Mouse (Mus musculus) forebrain, embryonic 13.5 days (tissue): Measurements from ENCODE around the gene Gpr156. TPM values are rescaled to one million over a fixed set of nuclear protein-coding genes. Genes with fewer than 3 reads are reported as not detected.

ENCODE experiments used
- ATAC-seq: fragments of 200-750 bp; cut with Nextera tagmentation; 2 replicates; pipeline ENCODE4 v1.8.0; 2017
- H3K27ac ChIP-seq: fragments of 300-500 bp; sonication (generic); 2 replicates; pipeline ENCODE4 v1.5.1; 2015; ENCODE audit warnings: inconsistent platforms, mild to moderate bottlenecking, moderate library complexity
- H3K27me3 ChIP-seq: fragments of 300-500 bp; sonication (generic); 2 replicates; pipeline ENCODE4 v1.6.1; 2015; ENCODE audit warnings: mild to moderate bottlenecking, inconsistent platforms
- H3K36me3 ChIP-seq: fragments of 300-500 bp; sonication (generic); 2 replicates; pipeline ENCODE4 v1.6.1; 2015; ENCODE audit warnings: mild to moderate bottlenecking, inconsistent platforms; ENCODE audit not compliant: poor library complexity, severe bottlenecking
- H3K4me1 ChIP-seq: fragments of 300-500 bp; sonication (generic); 2 replicates; pipeline ENCODE4 v1.6.1; 2015; ENCODE audit warnings: inconsistent platforms
- H3K4me2 ChIP-seq: fragments of 300-500 bp; sonication (generic); 2 replicates; pipeline ENCODE4 v1.6.1; 2015; ENCODE audit warnings: inconsistent platforms, mild to moderate bottlenecking, moderate library complexity
- H3K4me3 ChIP-seq: fragments of 300-500 bp; sonication (generic); 2 replicates; pipeline ENCODE4 v1.5.1; 2015; ENCODE audit warnings: mild to moderate bottlenecking, inconsistent platforms
- H3K9ac ChIP-seq: fragments of 300-500 bp; sonication (generic); 2 replicates; pipeline ENCODE4 v1.6.1; 2015; ENCODE audit warnings: mild to moderate bottlenecking, inconsistent platforms
- H3K9me3 ChIP-seq: fragments of 300-500 bp; sonication (generic); replicated peaks from 2 replicates; pipeline ENCODE4 v1.6.1; 2016; ENCODE audit warnings: inconsistent platforms
- WGBS: fragments of 180-500 bp; shearing (Covaris S2); methylation state at CpG from one replicate; pipeline ENCODE4 v1.1.7; 2015; 5-methylcytosine and 5-hydroxymethylcytosine counted together
- polyA plus RNA-seq: library from polyadenylated mRNA; unstranded; fragments of >200 nt; fragmentation: Nextera tagmentation; extraction: Ambion mirVana; gene quantifications from 2 replicates; pipeline ENCODE4 v1.2.1, GENCODE M21; 2015

The Gpr156 gene
- polyA plus RNA-seq, 1 experiment from 2014 or later = 5.5 TPM

- ATAC-seq = no peak
Measured at GRCm38 (mm10) chr16:37888986-37889385, 27.3 kb upstream of the Gpr156 start.

GRCm38 (mm10) chr16:37892667-37893066 lies 23.6 kb upstream of the Gpr156 start:
- peaks cover 5% of the 10 kb centered on the region for H3K36me3 ChIP-seq
- 14% methylated on average over 2 of the region's 2 CpGs for WGBS
- peak overlapping the region; percentile 75 for H3K27ac ChIP-seq
- no peaks in the 10 kb centered on the region for H3K27me3 ChIP-seq
- no peaks in the 10 kb centered on the region for H3K9me3 ChIP-seq
- ATAC-seq = peak; percentile 83
- H3K9ac ChIP-seq = no peak overlapping the region
- peaks cover 27% of the 10 kb centered on the region for H3K4me1 ChIP-seq
- no peak overlapping the region for H3K4me2 ChIP-seq
- H3K4me3 ChIP-seq = no peak overlapping the region

More at GRCm38 (mm10) chr16:37888986-37889385, 27.3 kb upstream of the Gpr156 start:
- Histone ChIP-seq H3K36me3 (peaks cover 9% of the 10 kb centered on the region), H3K27me3 (no peaks in the 10 kb centered on the region), H3K4me1 (peaks cover 21% of the 10 kb centered on the region), H3K9me3 (no peaks in the 10 kb centered on the region), H3K4me3 (no peak overlapping the region), H3K9ac (no peak overlapping the region), H3K27ac (no peak overlapping the region), H3K4me2 (no peak overlapping the region)
- WGBS = 95% methylated on average over 3 of the region's 3 CpGs

- H3K4me3 ChIP-seq = no peak overlapping the region
- peak overlapping the region; percentile 75 for H3K27ac ChIP-seq
- no peak overlapping the region for H3K9ac ChIP-seq
- peaks cover 5% of the 10 kb centered on the region for H3K36me3 ChIP-seq
- peaks cover 27% of the 10 kb centered on the region for H3K4me1 ChIP-seq
- no peaks in the 10 kb centered on the region for H3K9me3 ChIP-seq
- H3K4me2 ChIP-seq = no peak overlapping the region
- 63% methylated on average over 6 of the region's 6 CpGs for WGBS
- peak; percentile 50; the same call in 1 of the 2 replicates for ATAC-seq
- no peaks in the 10 kb centered on the region for H3K27me3 ChIP-seq
Measured at GRCm38 (mm10) chr16:37893381-37893780, 22.9 kb upstream of the Gpr156 start.

- 83% methylated on average over 2 of the region's 2 CpGs for WGBS
- ATAC-seq = no peak
- H3K4me1 ChIP-seq = peaks cover 27% of the 10 kb centered on the region
- no peak overlapping the region for H3K9ac ChIP-seq
- no peak overlapping the region for H3K4me3 ChIP-seq
- H3K4me2 ChIP-seq = no peak overlapping the region
- H3K9me3 ChIP-seq = no peaks in the 10 kb centered on the region
- no peak overlapping the region for H3K27ac ChIP-seq
- no peaks in the 10 kb centered on the region for H3K27me3 ChIP-seq
- H3K36me3 ChIP-seq = peaks cover 3% of the 10 kb centered on the region
Measured at GRCm38 (mm10) chr16:37893942-37894341, 22.4 kb upstream of the Gpr156 start.

- Histone ChIP-seq H3K4me2 (no peak overlapping the region), H3K9ac (no peak overlapping the region), H3K27me3 (no peaks in the 10 kb centered on the region), H3K9me3 (no peaks in the 10 kb centered on the region), H3K4me3 (no peak overlapping the region), H3K27ac (no peak overlapping the region), H3K36me3 (no peaks in the 10 kb centered on the region), H3K4me1 (peaks cover 8% of the 10 kb centered on the region)
- WGBS = 88% methylated on average over 5 of the region's 5 CpGs
- ATAC-seq = no peak
Measured at GRCm38 (mm10) chr16:37898790-37899189, 17.5 kb upstream of the Gpr156 start.

GRCm38 (mm10) chr16:37899357-37899756 lies 16.9 kb upstream of the Gpr156 start:
- peaks cover 4% of the 10 kb centered on the region; the same call in 1 of the 2 replicates for H3K4me1 ChIP-seq
- no peak overlapping the region for H3K4me2 ChIP-seq
- H3K27ac ChIP-seq = no peak overlapping the region
- no peaks in the 10 kb centered on the region for H3K27me3 ChIP-seq
- 37% methylated on average over 2 of the region's 2 CpGs for WGBS
- H3K9ac ChIP-seq = no peak overlapping the region
- no peaks in the 10 kb centered on the region for H3K9me3 ChIP-seq
- H3K36me3 ChIP-seq = no peaks in the 10 kb centered on the region
- no peak overlapping the region for H3K4me3 ChIP-seq
- no peak for ATAC-seq

- 44% methylated on average over 11 of the region's 11 CpGs for WGBS
- no peak overlapping the region for H3K27ac ChIP-seq
Measured at GRCm38 (mm10) chr16:37901318-37901717, 15.0 kb upstream of the Gpr156 start.

GRCm38 (mm10) chr16:37906456-37906855 lies 9.8 kb upstream of the Gpr156 start:
- Histone ChIP-seq H3K27ac (no peak overlapping the region), H3K4me2 (no peak overlapping the region), H3K27me3 (no peaks in the 10 kb centered on the region), H3K4me3 (no peak overlapping the region), H3K9me3 (no peaks in the 10 kb centered on the region), H3K9ac (no peak overlapping the region), H3K36me3 (no peaks in the 10 kb centered on the region), H3K4me1 (no peaks in the 10 kb centered on the region)
- ATAC-seq = no peak
- 82% methylated on average over 3 of the region's 3 CpGs for WGBS

More at GRCm38 (mm10) chr16:37901318-37901717, 15.0 kb upstream of the Gpr156 start:
- ATAC-seq = no peak
- Histone ChIP-seq H3K36me3 (no peaks in the 10 kb centered on the region), H3K9ac (no peak overlapping the region), H3K4me1 (no peaks in the 10 kb centered on the region), H3K9me3 (no peaks in the 10 kb centered on the region), H3K4me2 (no peak overlapping the region), H3K27me3 (no peaks in the 10 kb centered on the region), H3K4me3 (no peak overlapping the region)

GRCm38 (mm10) chr16:37911086-37911485 lies 5.2 kb upstream of the Gpr156 start:
- Histone ChIP-seq H3K36me3 (no peaks in the 10 kb centered on the region), H3K9ac (no peak overlapping the region), H3K4me2 (no peak overlapping the region), H3K27me3 (no peaks in the 10 kb centered on the region), H3K4me3 (no peak overlapping the region), H3K27ac (no peak overlapping the region), H3K4me1 (peaks cover 18% of the 10 kb centered on the region), H3K9me3 (no peaks in the 10 kb centered on the region)
- WGBS = 77% methylated on average over 1 of the region's 1 CpGs
- ATAC-seq = no peak

- Histone ChIP-seq H3K4me2 (peak overlapping the region; percentile 90), H3K36me3 (no peaks in the 10 kb centered on the region), H3K4me1 (peaks cover 46% of the 10 kb centered on the region), H3K27me3 (no peaks in the 10 kb centered on the region), H3K9me3 (no peaks in the 10 kb centered on the region), H3K9ac (peak overlapping the region; percentile 79; the same call in 1 of the 2 replicates), H3K27ac (no peak overlapping the region), H3K4me3 (peak overlapping the region; percentile 57)
- WGBS = 13% methylated on average over 7 of the region's 7 CpGs
- ATAC-seq = 0 out of 2 replicates have a peak, but pooled peaks have one; percentile 19
Measured at GRCm38 (mm10) chr16:37916818-37917201, 514 bp downstream of the Gpr156 start.

- no peaks in the 10 kb centered on the region for H3K36me3 ChIP-seq
- no peak overlapping the region for H3K27ac ChIP-seq
- WGBS = 90% methylated on average over 6 of the region's 6 CpGs
- no peaks in the 10 kb centered on the region for H3K9me3 ChIP-seq
- peaks cover 46% of the 10 kb centered on the region for H3K4me1 ChIP-seq
- H3K9ac ChIP-seq = no peak overlapping the region
- no peak overlapping the region for H3K4me2 ChIP-seq
- no peaks in the 10 kb centered on the region for H3K27me3 ChIP-seq
- no peak for ATAC-seq
- no peak overlapping the region for H3K4me3 ChIP-seq
Measured at GRCm38 (mm10) chr16:37919000-37919399, 2.7 kb downstream of the Gpr156 start.

- no peak overlapping the region for H3K9ac ChIP-seq
- no peaks in the 10 kb centered on the region for H3K36me3 ChIP-seq
- H3K27me3 ChIP-seq = no peaks in the 10 kb centered on the region
- WGBS = 37% methylated on average over 8 of the region's 8 CpGs
- no peak for ATAC-seq
- peaks cover 35% of the 10 kb centered on the region for H3K4me1 ChIP-seq
- H3K4me3 ChIP-seq = no peak overlapping the region
- peak overlapping the region; percentile 17; the same call in 1 of the 2 replicates for H3K27ac ChIP-seq
- H3K4me2 ChIP-seq = no peak overlapping the region
- no peaks in the 10 kb centered on the region for H3K9me3 ChIP-seq
Measured at GRCm38 (mm10) chr16:37920842-37921409, 4.6 kb downstream of the Gpr156 start.

GRCm38 (mm10) chr16:37926087-37926486 lies 9.8 kb downstream of the Gpr156 start:
- H3K9ac ChIP-seq = peak overlapping the region; percentile 28; the same call in 1 of the 2 replicates
- no peaks in the 10 kb centered on the region for H3K27me3 ChIP-seq
- H3K9me3 ChIP-seq = no peaks in the 10 kb centered on the region
- H3K4me3 ChIP-seq = no peak overlapping the region
- ATAC-seq = peak; percentile 84
- peaks cover 41% of the 10 kb centered on the region for H3K4me1 ChIP-seq
- peak overlapping the region; percentile 35 for H3K4me2 ChIP-seq
- WGBS = 4% methylated on average over 7 of the region's 7 CpGs
- H3K36me3 ChIP-seq = peaks cover 6% of the 10 kb centered on the region; the same call in 1 of the 2 replicates
- peak overlapping the region; percentile 83 for H3K27ac ChIP-seq
